Mouse (Mus musculus): ENCODE data around the gene Ahrr. TPM values are rescaled to one million over a fixed set of nuclear protein-coding genes. Genes with fewer than 3 reads are reported as not detected.

Gene Ahrr
- polyA plus RNA-seq, 1 experiment from 2014 or later, result 1.5 TPM

- ATAC-seq (ENCODE audit: low FRiP score) (no peak), DNase-seq (ENCODE audit: low spot score, missing footprints) (no peak)
- Histone ChIP-seq H3K4me2 (no peak overlapping the region), H3K27ac (ENCODE audit: low read depth, low read length) (no peak overlapping the region), H3K36me3 (ENCODE audit: control insufficient read depth, insufficient read depth, low read length) (peaks cover 14% of the 10 kb centered on the region; the same call in 1 of the 2 replicates), H3K27me3 (ENCODE audit: control insufficient read depth, insufficient read depth, low read length) (no peaks in the 10 kb centered on the region), H3K9ac (ENCODE audit: low read length) (no peak overlapping the region), H3K4me3 (ENCODE audit: low read depth, low read length) (no peak overlapping the region), H3K4me1 (ENCODE audit: control insufficient read depth, insufficient read depth, low read length) (no peaks in the 10 kb centered on the region), H3K9me3 (ENCODE audit: control insufficient read depth, low read length) (no peaks in the 10 kb centered on the region)
- 78% methylated on average over 3 of the region's 3 CpGs for WGBS
Measured at GRCm38 (mm10) chr13:74196451-74196850, 95.7 kb downstream of the Ahrr start.

GRCm38 (mm10) chr13:74192613-74193012, 99.5 kb downstream of the Ahrr start:
- no peaks in the 10 kb centered on the region for H3K4me1 ChIP-seq (ENCODE audit: control insufficient read depth, insufficient read depth, low read length)
- no peak for ATAC-seq (ENCODE audit: low FRiP score)
- WGBS, result 86% methylated on average over 6 of the region's 6 CpGs

GRCm38 (mm10) chr13:74183011-74183695, 109.0 kb downstream of the Ahrr start:
- Histone ChIP-seq H3K4me1 (ENCODE audit: control insufficient read depth, insufficient read depth, low read length) (no peaks in the 10 kb centered on the region), H3K9ac (ENCODE audit: low read length) (no peak overlapping the region), H3K27ac (ENCODE audit: low read depth, low read length) (no peak overlapping the region), H3K9me3 (ENCODE audit: control insufficient read depth, low read length) (no peaks in the 10 kb centered on the region), H3K36me3 (ENCODE audit: control insufficient read depth, insufficient read depth, low read length) (peaks cover 6% of the 10 kb centered on the region; the same call in 1 of the 2 replicates), H3K27me3 (ENCODE audit: control insufficient read depth, insufficient read depth, low read length) (no peaks in the 10 kb centered on the region), H3K4me2 (no peak overlapping the region), H3K4me3 (ENCODE audit: low read depth, low read length) (no peak overlapping the region)
- ATAC-seq (ENCODE audit: low FRiP score) (no peak), DNase-seq (ENCODE audit: low spot score, missing footprints) (no peak)
- 89% methylated on average over 5 of the region's 5 CpGs for WGBS

More at GRCm38 (mm10) chr13:74192613-74193012, 99.5 kb downstream of the Ahrr start:
- no peak overlapping the region for H3K27ac ChIP-seq (ENCODE audit: low read depth, low read length)
- H3K4me2 ChIP-seq, result no peak overlapping the region
- H3K9ac ChIP-seq (ENCODE audit: low read length), result no peak overlapping the region
- H3K27me3 ChIP-seq (ENCODE audit: control insufficient read depth, insufficient read depth, low read length), result no peaks in the 10 kb centered on the region
- H3K36me3 ChIP-seq (ENCODE audit: control insufficient read depth, insufficient read depth, low read length), result peaks cover 8% of the 10 kb centered on the region; the same call in 1 of the 2 replicates
- H3K4me3 ChIP-seq (ENCODE audit: low read depth, low read length), result no peak overlapping the region
- no peaks in the 10 kb centered on the region for H3K9me3 ChIP-seq (ENCODE audit: control insufficient read depth, low read length)
- no peak for DNase-seq (ENCODE audit: low spot score, missing footprints)

GRCm38 (mm10) chr13:74172036-74172435, 120.1 kb downstream of the Ahrr start:
- Histone ChIP-seq H3K4me1 (ENCODE audit: control insufficient read depth, insufficient read depth, low read length) (no peaks in the 10 kb centered on the region), H3K4me3 (ENCODE audit: low read depth, low read length) (no peak overlapping the region), H3K9me3 (ENCODE audit: control insufficient read depth, low read length) (no peaks in the 10 kb centered on the region), H3K4me2 (no peak overlapping the region), H3K9ac (ENCODE audit: low read length) (no peak overlapping the region), H3K27me3 (ENCODE audit: control insufficient read depth, insufficient read depth, low read length) (no peaks in the 10 kb centered on the region), H3K36me3 (ENCODE audit: control insufficient read depth, insufficient read depth, low read length) (peaks cover 9% of the 10 kb centered on the region; the same call in 1 of the 2 replicates), H3K27ac (ENCODE audit: low read depth, low read length) (no peak overlapping the region)
- WGBS, result 91% methylated on average over 5 of the region's 5 CpGs
- ATAC-seq (ENCODE audit: low FRiP score) (no peak), DNase-seq (ENCODE audit: low spot score, missing footprints) (no peak)

GRCm38 (mm10) chr13:74169446-74170164, 122.5 kb downstream of the Ahrr start:
- WGBS, result 89% methylated on average over 10 of the region's 10 CpGs
- H3K9ac ChIP-seq (ENCODE audit: low read length), result no peak overlapping the region
- no peak overlapping the region for H3K4me2 ChIP-seq
- no peaks in the 10 kb centered on the region for H3K9me3 ChIP-seq (ENCODE audit: control insufficient read depth, low read length)
- no peak overlapping the region for H3K4me3 ChIP-seq (ENCODE audit: low read depth, low read length)
- peaks cover 9% of the 10 kb centered on the region; the same call in 1 of the 2 replicates for H3K36me3 ChIP-seq (ENCODE audit: control insufficient read depth, insufficient read depth, low read length)
- ATAC-seq (ENCODE audit: low FRiP score) (no peak), DNase-seq (ENCODE audit: low spot score, missing footprints) (no peak)
- no peak overlapping the region for H3K27ac ChIP-seq (ENCODE audit: low read depth, low read length)
- no peaks in the 10 kb centered on the region for H3K4me1 ChIP-seq (ENCODE audit: control insufficient read depth, insufficient read depth, low read length)
- no peaks in the 10 kb centered on the region for H3K27me3 ChIP-seq (ENCODE audit: control insufficient read depth, insufficient read depth, low read length)

DNA sequence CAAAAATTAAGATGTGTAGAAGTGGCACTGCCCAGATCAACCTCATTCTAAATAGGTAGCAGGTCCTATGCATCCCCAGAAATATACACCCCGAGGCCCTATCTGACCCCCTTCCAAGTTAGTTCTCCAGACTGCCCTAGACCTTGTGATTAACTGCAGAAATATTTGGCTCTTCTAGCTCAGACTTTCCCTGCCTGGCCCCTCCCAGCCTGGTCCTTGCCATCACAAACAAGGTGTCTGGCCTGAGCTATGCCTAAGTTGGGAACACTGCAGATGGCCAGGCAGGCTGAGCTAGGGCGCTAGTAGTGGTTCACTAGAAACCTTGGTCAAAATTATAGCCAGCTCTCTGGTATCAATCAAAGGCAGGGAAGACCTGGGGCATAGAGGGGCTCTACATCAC, 124.6 kb downstream of the Ahrr start:
- H3K27ac ChIP-seq (ENCODE audit: low read depth, low read length), result no peak overlapping the region
- no peaks in the 10 kb centered on the region for H3K4me1 ChIP-seq (ENCODE audit: control insufficient read depth, insufficient read depth, low read length)
- ATAC-seq (ENCODE audit: low FRiP score) (0 out of 2 replicates have a peak, but pooled peaks have one; percentile 26), DNase-seq (ENCODE audit: low spot score, missing footprints) (no peak)
- peaks cover 4% of the 10 kb centered on the region; the same call in 1 of the 2 replicates for H3K36me3 ChIP-seq (ENCODE audit: control insufficient read depth, insufficient read depth, low read length)
- H3K9ac ChIP-seq (ENCODE audit: low read length), result no peak overlapping the region
- no peak overlapping the region for H3K4me2 ChIP-seq
- no peak overlapping the region for H3K4me3 ChIP-seq (ENCODE audit: low read depth, low read length)
- no peaks in the 10 kb centered on the region for H3K27me3 ChIP-seq (ENCODE audit: control insufficient read depth, insufficient read depth, low read length)
- WGBS, result 88% methylated on average over 2 of the region's 2 CpGs
- H3K9me3 ChIP-seq (ENCODE audit: control insufficient read depth, low read length), result no peaks in the 10 kb centered on the region

DNA sequence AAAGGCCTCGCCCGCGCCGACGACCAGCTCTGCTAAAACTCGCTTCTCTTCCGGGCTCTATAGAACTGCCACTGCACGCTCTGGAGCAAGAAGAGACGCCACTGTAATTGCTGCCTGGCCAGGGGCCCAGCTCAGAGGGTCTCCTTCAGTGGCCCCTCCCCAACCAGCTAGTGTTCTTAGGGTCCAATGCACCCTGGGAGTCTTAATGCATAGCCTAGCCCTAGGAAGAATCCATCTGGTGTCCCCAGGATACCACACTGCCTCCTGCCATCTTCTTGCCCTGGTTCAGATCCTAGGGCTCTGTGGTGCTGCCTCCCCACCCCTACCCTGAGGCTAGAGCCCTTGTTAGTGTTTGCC, 125.1 kb downstream of the Ahrr start:
- WGBS, result 10% methylated on average over 9 of the region's 9 CpGs
- no peak overlapping the region for H3K27ac ChIP-seq (ENCODE audit: low read depth, low read length)
- no peak for DNase-seq (ENCODE audit: low spot score, missing footprints)

DNA sequence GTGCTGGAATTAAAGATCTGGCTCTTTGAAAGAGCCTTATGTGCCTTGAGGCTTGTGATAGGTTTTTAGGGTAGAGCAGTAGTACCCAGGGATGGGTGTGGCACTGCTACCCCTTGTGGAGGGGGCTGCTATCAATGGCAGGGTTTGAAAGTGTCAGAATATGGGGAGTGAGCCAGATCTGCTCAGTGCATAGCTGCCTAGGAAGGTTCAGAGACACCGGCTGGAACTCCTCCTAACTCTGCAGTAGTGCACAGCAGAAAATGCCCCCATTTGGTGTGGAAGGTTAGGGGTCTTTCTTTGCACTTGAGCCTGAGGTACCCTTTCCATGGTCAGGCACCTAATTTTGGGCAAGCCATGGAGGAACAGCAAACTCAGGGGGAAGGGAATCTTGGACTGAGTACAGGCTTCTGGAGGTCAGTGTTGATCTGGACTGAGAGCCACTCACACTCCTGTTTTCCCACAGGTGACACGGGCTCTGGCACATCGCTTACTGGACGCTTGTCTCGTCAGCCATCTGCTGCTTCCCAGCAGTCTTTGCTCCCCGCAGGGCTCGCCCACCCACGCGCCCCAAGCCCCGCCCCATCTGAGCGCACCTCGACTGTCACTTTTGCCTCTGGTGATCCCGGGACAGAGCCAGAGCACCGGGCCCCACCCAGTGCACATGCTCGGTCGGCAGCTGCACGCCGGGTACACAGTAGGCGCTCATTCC, 125.6 kb downstream of the Ahrr start:
- no peak overlapping the region for H3K27ac ChIP-seq (ENCODE audit: low read depth, low read length)
- H3K36me3 ChIP-seq (ENCODE audit: control insufficient read depth, insufficient read depth, low read length), result 0 out of 2 replicates have a peak, but pooled peaks cover 4% of the 10 kb centered on the region
- H3K4me3 ChIP-seq (ENCODE audit: low read depth, low read length), result peak overlapping the region; percentile 41
- DNase-seq (ENCODE audit: low spot score, missing footprints), result peak; percentile 94
- H3K27me3 ChIP-seq (ENCODE audit: control insufficient read depth, insufficient read depth, low read length), result no peaks in the 10 kb centered on the region
- ATAC-seq (ENCODE audit: low FRiP score), result peak; percentile 84
- no peaks in the 10 kb centered on the region for H3K4me1 ChIP-seq (ENCODE audit: control insufficient read depth, insufficient read depth, low read length)
- H3K4me2 ChIP-seq, result peak overlapping the region; percentile 58
- 8% methylated on average over 19 of the region's 19 CpGs for WGBS
- H3K9me3 ChIP-seq (ENCODE audit: control insufficient read depth, low read length), result no peaks in the 10 kb centered on the region
- peak overlapping the region; percentile 68 for H3K9ac ChIP-seq (ENCODE audit: low read length)

More for the DNA sequence above, 125.1 kb downstream of the Ahrr start:
- no peaks in the 10 kb centered on the region for H3K9me3 ChIP-seq (ENCODE audit: control insufficient read depth, low read length)
- H3K4me2 ChIP-seq, result peak overlapping the region; percentile 58
- no peak; the same call in 1 of the 2 replicates for ATAC-seq (ENCODE audit: low FRiP score)
- peak overlapping the region; percentile 41 for H3K4me3 ChIP-seq (ENCODE audit: low read depth, low read length)
- H3K4me1 ChIP-seq (ENCODE audit: control insufficient read depth, insufficient read depth, low read length), result no peaks in the 10 kb centered on the region
- H3K36me3 ChIP-seq (ENCODE audit: control insufficient read depth, insufficient read depth, low read length), result peaks cover 4% of the 10 kb centered on the region; the same call in 1 of the 2 replicates
- no peaks in the 10 kb centered on the region for H3K27me3 ChIP-seq (ENCODE audit: control insufficient read depth, insufficient read depth, low read length)
- peak overlapping the region; percentile 68 for H3K9ac ChIP-seq (ENCODE audit: low read length)

All from midbrain, embryonic 11.5 days (tissue).